Mouse (Mus musculus) lung, postnatal 0 days (tissue): ENCODE measurements around the gene Osbp2.

Source experiments
- CTCF ChIP-seq: IDR thresholded peaks from 2 replicates; pipeline ENCODE4 v1.5.1; 2016; ENCODE audit warnings: antibody characterized with exemption, mild to moderate bottlenecking
- EP300 ChIP-seq: IDR thresholded peaks from 2 replicates; pipeline ENCODE4 v1.6.1; 2016; ENCODE audit warnings: antibody characterized with exemption, mild to moderate bottlenecking, control low read depth

DNA sequence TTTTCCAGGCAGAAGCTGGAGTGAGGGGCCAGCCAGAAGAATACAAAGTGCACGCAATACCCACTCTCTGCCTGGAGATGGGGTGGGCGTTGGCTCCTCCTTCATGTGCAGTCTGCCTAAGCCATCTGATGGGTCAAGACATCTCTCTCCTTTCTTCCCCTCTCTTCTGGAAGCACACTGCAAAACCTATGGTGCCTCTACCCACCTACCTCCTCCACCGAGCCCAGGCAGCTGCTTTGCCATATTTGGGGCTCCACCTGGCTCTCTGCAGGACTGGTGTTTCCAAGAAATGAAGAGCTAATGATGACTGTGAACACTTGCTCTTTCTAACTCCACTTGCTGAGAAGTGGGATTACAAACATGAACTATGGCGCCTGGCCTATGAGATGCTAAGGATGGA lies 132.2 kb downstream of the Osbp2 start:
- TF ChIP-seq EP300 (no peak), CTCF (no peak)
